Mouse (Mus musculus) kidney, embryonic 16.5 days (tissue): ENCODE results near the gene Ppp3cb. TPM values are rescaled to one million over a fixed set of nuclear protein-coding genes. Genes with fewer than 3 reads are reported as not detected.
A peak's percentile ranks its signal among the peaks of the same experiment; 100 is the strongest.
"Not testable (repeated sequence)": the region's sequence is repeated elsewhere in the genome, so short reads cannot be mapped to it uniquely, and the experiment has no call there.

Source experiments
- ATAC-seq: fragments of 200-750 bp; cut with Nextera tagmentation; 2 replicates; pipeline ENCODE4 v1.8.0; 2017; ENCODE audit warnings: moderate TSS enrichment; ENCODE audit not compliant: low FRiP score, low TSS enrichment
- H3K27ac ChIP-seq: fragments of 300-500 bp; sonication (generic); 2 replicates; pipeline ENCODE4 v1.5.1; 2014; ENCODE audit warnings: low read length
- H3K27me3 ChIP-seq: fragments of 300-500 bp; sonication (generic); 2 replicates; pipeline ENCODE4 v1.6.1; 2014; ENCODE audit warnings: low read length, control low read depth, mixed read lengths; ENCODE audit not compliant: insufficient read depth
- H3K36me3 ChIP-seq: fragments of 300-500 bp; sonication (generic); 2 replicates; pipeline ENCODE4 v1.6.1; 2014; ENCODE audit warnings: low read length, control low read depth, mixed read lengths; ENCODE audit not compliant: insufficient read depth
- H3K4me1 ChIP-seq: fragments of 300-500 bp; sonication (generic); 2 replicates; pipeline ENCODE4 v1.6.1; 2014; ENCODE audit warnings: low read length, control low read depth, mixed read lengths; ENCODE audit not compliant: insufficient read depth
- H3K4me2 ChIP-seq: fragments of 300-500 bp; sonication (generic); replicated peaks from 2 replicates; pipeline ENCODE4 v1.6.1; 2014; ENCODE audit warnings: low read depth, low read length
- H3K4me3 ChIP-seq: fragments of 300-500 bp; sonication (generic); 2 replicates; pipeline ENCODE4 v1.5.1; 2014; ENCODE audit warnings: mild to moderate bottlenecking, low read length
- H3K9ac ChIP-seq: fragments of 300-500 bp; sonication (generic); replicated peaks from 2 replicates; pipeline ENCODE4 v1.6.1; 2014; ENCODE audit warnings: low read length
- H3K9me3 ChIP-seq: fragments of 300-500 bp; sonication (generic); 2 replicates; pipeline ENCODE4 v1.6.1; 2016; ENCODE audit warnings: low read length, control low read depth
- WGBS: fragments of 180-500 bp; shearing (Covaris S2); extraction: QIAGEN DNeasy Blood & Tissue Kit; methylation state at CpG from one replicate; pipeline ENCODE4 v1.1.7; 2014; 5-methylcytosine and 5-hydroxymethylcytosine counted together
- polyA plus RNA-seq: library from polyadenylated mRNA; unstranded; fragments of >200 nt; fragmentation: Nextera tagmentation; extraction: Ambion mirVana; gene quantifications from 2 replicates; pipeline ENCODE4 v1.2.1, GENCODE M21; 2015

The Ppp3cb gene
- 29.1 and 37.2 TPM in 2 replicates for polyA plus RNA-seq

DNA sequence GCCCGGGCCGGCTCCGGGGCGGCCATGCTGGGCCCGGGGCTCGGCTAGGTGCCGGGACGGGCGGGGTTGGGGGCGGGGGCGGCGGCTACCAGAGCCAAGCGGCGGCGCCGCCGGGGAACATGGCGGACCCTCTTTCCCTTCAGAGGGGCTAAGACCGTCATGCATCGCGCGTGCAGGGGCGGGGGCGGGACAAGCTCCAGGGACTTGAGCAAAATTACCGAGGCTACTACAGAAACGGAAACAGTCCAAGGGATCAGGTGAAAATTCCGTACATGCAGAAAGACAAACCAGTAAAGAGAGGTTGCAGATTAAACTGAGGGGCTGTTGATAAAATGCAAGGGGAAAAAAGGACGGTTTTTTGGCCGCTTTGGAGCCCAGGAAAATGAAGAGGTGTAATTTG is at the start of gene Ppp3cb:
Ppp3cb (minus strand) TSS at position 159 of the 400 bp plus-strand sequence.
- Histone ChIP-seq H3K4me3 (peak within 1 kb of the TSS; percentile 89), H3K4me2 (peak within 1 kb of the TSS; percentile 53), H3K4me1 (peaks cover 14% of the 10 kb centered on the region), H3K27me3 (no peaks in the 10 kb centered on the region), H3K27ac (peak within 1 kb of the TSS; percentile 99), H3K36me3 (peaks cover 14% of the 10 kb centered on the region), H3K9ac (peak within 1 kb of the TSS; percentile 98), H3K9me3 (no peaks in the 10 kb centered on the region)
- ATAC-seq: peak; percentile 92
- WGBS: under 1% methylated on average over 19 of the region's 29 CpGs

DNA sequence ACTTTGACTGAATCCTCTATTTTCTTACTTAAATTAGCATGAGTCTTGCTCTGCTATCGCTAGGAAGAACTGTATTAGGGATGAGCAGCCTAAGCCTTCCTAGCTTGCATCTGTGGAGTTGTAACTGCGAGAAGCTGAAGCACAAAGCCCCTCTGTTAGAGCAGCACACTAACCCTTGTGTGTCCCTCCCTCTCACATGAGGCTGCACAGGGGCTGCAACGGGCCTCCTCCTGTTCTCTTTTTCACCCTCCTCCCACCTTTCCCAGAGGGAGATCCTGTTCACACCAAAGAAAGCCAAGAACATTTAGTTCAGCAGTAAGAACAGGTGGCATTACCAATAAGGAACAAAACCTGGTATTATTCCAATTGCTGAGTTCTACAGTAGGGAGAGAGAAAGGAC is 49.4 kb upstream of the Ppp3cb start:
- Histone ChIP-seq H3K9me3 (no peaks in the 10 kb centered on the region), H3K9ac (no peak overlapping the region), H3K4me3 (no peak overlapping the region), H3K4me2 (no peak overlapping the region), H3K4me1 (0 out of 2 replicates have a peak, but pooled peaks cover 2% of the 10 kb centered on the region), H3K27me3 (no peaks in the 10 kb centered on the region), H3K36me3 (no peaks in the 10 kb centered on the region), H3K27ac (no peak overlapping the region)
- WGBS: 52% methylated on average over 3 of the region's 3 CpGs
- ATAC-seq: no peak

DNA sequence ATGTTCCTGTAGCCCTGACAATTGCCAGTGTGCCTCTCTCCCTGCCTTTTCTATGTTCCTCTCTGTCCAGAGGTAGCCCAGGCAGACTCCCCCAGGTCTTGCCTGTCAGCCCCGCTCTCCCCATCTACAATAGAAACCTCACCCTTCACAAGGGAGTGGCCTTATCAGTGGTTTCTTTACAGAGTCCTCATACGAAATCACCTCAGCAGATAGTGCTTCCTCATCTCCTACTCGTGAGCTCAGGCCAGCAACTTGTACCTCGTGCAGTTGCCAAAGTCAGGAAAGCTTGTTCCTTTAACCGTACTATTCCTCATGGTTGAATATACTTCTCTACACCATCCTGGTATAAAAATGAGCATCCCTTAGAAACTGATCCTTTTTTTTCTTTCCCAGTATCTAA is 41.1 kb upstream of the Ppp3cb start:
- no peak overlapping the region for H3K27ac ChIP-seq
- H3K4me3 ChIP-seq: no peak overlapping the region
- no peaks in the 10 kb centered on the region for H3K9me3 ChIP-seq
- 87% methylated on average over 5 of the region's 5 CpGs for WGBS
- H3K36me3 ChIP-seq: peaks cover 12% of the 10 kb centered on the region; the same call in 1 of the 2 replicates
- H3K4me1 ChIP-seq: no peaks in the 10 kb centered on the region
- no peak overlapping the region for H3K4me2 ChIP-seq
- H3K9ac ChIP-seq: no peak overlapping the region
- no peaks in the 10 kb centered on the region for H3K27me3 ChIP-seq
- ATAC-seq: no peak

DNA sequence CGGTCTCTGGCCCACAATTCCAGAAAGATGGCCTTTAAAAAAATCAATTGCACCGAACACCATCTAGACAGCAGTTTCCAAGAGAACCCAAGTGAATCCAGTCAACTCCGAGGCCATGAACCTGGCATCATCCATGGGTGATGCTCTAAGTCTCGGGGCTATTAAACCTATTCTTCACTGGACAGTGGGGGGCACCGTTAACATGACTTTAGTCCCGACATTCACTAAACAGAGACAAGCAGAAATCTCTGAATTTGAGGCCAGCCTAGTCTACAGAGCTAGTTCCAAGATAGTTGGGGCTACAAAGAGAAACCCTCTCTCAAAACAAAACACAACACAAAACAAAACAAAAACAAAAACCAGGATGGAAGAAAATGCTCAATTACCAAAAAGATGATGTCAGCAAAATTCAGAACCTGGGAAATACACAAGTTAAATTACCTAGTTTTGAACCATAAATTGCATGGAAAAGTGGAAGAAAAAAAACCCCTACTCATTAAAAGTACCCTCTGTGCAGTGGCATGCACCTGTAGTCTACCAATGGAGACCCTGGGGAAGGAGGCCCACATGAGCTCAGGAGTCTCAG is 32.5 kb upstream of the Ppp3cb start:
- Histone ChIP-seq H3K9ac (no peak overlapping the region), H3K27me3 (no peaks in the 10 kb centered on the region), H3K4me1 (no peaks in the 10 kb centered on the region), H3K9me3 (no peaks in the 10 kb centered on the region), H3K4me2 (no peak overlapping the region), H3K27ac (no peak overlapping the region), H3K36me3 (peaks cover 3% of the 10 kb centered on the region; the same call in 1 of the 2 replicates), H3K4me3 (no peak overlapping the region)
- ATAC-seq: no peak
- 69% methylated on average over 6 of the region's 6 CpGs for WGBS

DNA sequence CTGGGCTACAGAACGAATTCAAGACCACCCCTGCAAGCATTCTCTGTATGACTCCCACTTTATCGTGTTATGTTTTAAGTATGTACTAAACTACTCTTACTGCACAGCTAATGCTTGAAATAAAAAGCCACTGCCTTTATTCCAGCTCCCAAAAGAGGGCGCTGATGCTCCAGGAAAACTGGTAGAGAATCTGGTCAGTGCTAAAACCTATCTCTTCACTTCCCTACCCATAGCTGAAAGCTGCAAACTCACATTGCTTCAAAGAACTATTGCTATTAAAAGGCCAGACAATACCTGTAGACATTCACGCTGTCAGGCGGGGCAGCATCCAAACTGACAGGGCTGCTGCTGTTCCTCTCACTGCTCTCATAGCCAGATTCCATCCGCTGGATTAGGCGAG is 29.8 kb upstream of the Ppp3cb start:
- H3K9ac ChIP-seq: no peak overlapping the region
- 0 out of 2 replicates have a peak, but pooled peaks cover 7% of the 10 kb centered on the region for H3K36me3 ChIP-seq
- no peak overlapping the region for H3K4me3 ChIP-seq
- WGBS: 54% methylated on average over 7 of the region's 7 CpGs
- no peaks in the 10 kb centered on the region for H3K4me1 ChIP-seq
- no peak overlapping the region for H3K4me2 ChIP-seq
- no peaks in the 10 kb centered on the region for H3K9me3 ChIP-seq
- H3K27me3 ChIP-seq: no peaks in the 10 kb centered on the region
- no peak overlapping the region for H3K27ac ChIP-seq
- peak; percentile 23; the same call in 1 of the 2 replicates for ATAC-seq

DNA sequence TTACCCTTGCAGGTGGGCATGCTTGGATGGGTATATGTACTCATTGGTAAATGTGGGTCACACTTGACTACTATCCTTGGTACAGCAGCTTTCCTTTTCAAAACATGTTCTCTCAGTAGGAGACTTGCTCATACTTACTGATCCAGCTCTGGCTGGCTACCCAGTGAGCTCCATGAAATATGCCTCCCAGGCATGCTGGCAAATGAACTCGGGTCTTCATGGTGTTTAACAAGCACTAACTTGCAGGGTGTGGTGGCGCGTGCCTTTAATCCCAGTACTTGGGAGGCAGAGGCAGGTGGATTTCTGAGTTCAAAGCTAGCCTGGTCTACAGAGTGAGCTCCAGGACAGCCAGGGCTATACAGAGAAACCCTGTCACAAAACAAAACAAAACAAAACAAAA is 26.8 kb upstream of the Ppp3cb start:
- not testable (repeated sequence) for H3K27ac ChIP-seq, H3K9me3 ChIP-seq, H3K9ac ChIP-seq, ATAC-seq, H3K4me3 ChIP-seq, H3K4me2 ChIP-seq, H3K4me1 ChIP-seq, H3K27me3 ChIP-seq
- WGBS: 89% methylated on average over 3 of the region's 3 CpGs
- H3K36me3 ChIP-seq: peaks cover 16% of the 10 kb centered on the region; the same call in 1 of the 2 replicates

DNA sequence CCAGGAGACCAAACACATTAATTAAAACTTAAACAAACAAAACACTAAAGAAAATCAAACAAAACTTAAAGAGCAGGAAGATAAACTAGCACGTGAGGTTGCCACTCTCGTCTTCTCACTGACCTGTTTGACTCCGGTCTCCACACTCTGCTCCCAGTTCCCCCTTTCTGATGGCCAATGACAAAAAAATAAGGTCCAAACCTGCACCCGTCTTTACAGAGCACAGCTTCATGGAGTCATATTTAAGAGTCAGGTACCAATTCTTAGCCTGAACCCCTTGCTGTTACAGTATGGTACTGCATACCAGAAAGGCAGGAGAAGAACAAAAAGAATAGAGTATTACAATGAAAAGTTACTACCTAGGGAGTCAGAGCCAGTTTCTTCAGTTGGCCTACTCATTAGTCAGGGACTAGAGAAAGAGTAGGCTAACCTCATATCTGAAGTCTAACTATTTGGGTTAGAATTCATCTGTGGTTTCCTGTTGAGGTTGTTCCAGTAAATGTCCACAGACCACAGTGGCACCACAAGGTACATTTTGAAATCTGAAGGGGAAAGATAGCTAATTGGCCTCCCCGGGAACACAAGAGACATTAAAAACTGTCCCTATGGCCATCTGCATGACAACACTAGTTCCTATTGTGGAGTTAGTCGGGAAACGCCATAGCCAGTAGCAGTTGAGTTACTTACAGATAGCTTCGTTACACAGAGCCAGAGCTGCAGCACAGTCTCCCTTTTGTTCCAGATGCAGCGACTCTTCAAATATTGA is 19.1 kb upstream of the Ppp3cb start:
- no peak overlapping the region for H3K4me2 ChIP-seq
- H3K9ac ChIP-seq: no peak overlapping the region
- WGBS: 77% methylated on average over 9 of the region's 9 CpGs
- no peaks in the 10 kb centered on the region for H3K9me3 ChIP-seq
- no peaks in the 10 kb centered on the region for H3K27me3 ChIP-seq
- peaks cover 35% of the 10 kb centered on the region for H3K36me3 ChIP-seq
- no peak overlapping the region for H3K4me3 ChIP-seq
- no peak for ATAC-seq
- no peaks in the 10 kb centered on the region for H3K4me1 ChIP-seq
- H3K27ac ChIP-seq: no peak overlapping the region

DNA sequence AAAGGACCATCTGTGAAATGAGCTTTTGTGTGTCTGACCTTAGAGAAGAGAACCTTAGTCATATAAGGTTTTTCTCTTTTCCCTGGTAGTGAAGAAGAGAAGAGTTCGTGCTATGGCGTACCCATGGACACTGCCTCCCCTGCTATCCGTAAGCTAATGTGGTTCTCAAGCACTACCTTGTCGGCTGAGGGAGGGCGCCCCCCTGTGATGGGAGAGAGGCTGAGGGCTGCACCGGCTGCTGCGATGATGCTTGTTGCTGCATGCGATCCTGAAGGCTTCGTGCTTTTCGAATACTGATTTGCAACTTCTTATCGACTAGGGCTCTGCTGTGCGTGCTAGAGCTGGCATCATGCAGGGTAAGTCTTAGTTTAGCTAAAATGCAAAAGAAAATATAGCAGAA is 18.3 kb upstream of the Ppp3cb start:
- Histone ChIP-seq H3K4me3 (no peak overlapping the region), H3K9ac (no peak overlapping the region), H3K27me3 (no peaks in the 10 kb centered on the region), H3K4me2 (no peak overlapping the region), H3K4me1 (no peaks in the 10 kb centered on the region), H3K27ac (no peak overlapping the region), H3K9me3 (no peaks in the 10 kb centered on the region), H3K36me3 (peaks cover 33% of the 10 kb centered on the region)
- WGBS: 77% methylated on average over 12 of the region's 12 CpGs
- no peak for ATAC-seq

DNA sequence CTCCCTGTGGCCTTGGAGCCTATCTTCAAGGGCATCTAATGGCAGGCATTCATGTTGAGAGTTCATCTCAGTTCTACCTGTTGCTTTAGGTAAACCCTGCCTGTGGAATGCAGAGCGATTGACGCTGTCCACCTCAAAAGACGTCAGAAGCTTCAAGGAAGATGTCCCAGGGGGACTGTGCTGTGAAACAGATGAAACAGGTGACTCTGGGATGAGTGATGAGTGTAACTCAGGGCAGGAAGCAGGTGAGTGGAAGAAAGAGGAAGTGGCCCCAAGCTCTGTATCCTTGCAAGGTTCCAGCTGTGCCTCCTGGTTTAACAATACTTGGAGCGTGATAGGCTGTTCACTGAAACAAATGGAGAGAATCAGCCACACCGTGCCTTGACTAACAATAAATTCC is 15.5 kb upstream of the Ppp3cb start:
- Histone ChIP-seq H3K27ac (no peak overlapping the region), H3K9me3 (no peaks in the 10 kb centered on the region), H3K27me3 (no peaks in the 10 kb centered on the region), H3K9ac (no peak overlapping the region), H3K4me3 (no peak overlapping the region), H3K4me1 (no peaks in the 10 kb centered on the region), H3K4me2 (no peak overlapping the region), H3K36me3 (peaks cover 40% of the 10 kb centered on the region)
- no peak for ATAC-seq
- WGBS: 92% methylated on average over 5 of the region's 5 CpGs

DNA sequence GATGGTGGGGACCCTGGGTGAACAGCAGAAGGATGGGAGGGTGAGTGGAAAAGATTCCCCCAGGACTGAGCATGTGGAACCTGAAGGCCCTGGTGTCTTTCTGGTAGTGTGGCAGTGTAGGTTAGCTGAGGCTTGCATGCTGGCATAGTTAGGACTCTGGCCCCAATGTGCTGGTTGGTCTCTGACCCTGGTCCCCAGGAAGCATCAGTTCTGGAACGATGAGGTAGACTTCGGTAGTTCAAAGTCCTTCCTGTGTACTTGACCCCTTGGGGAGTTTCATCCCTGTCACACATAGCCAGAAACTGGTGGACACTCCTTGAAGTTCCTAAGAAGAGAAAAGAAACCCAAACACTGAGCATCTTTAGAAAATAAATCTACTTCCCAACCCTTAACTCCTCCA is 3.8 kb upstream of the Ppp3cb start:
- no peak for ATAC-seq
- H3K4me1 ChIP-seq: peaks cover 7% of the 10 kb centered on the region
- H3K36me3 ChIP-seq: peaks cover 24% of the 10 kb centered on the region
- no peak overlapping the region for H3K4me2 ChIP-seq
- WGBS: 85% methylated on average over 2 of the region's 2 CpGs
- H3K27me3 ChIP-seq: no peaks in the 10 kb centered on the region
- no peaks in the 10 kb centered on the region for H3K9me3 ChIP-seq
- no peak overlapping the region for H3K9ac ChIP-seq
- H3K27ac ChIP-seq: no peak overlapping the region
- H3K4me3 ChIP-seq: no peak overlapping the region
